Mouse (Mus musculus) gastrocnemius, adult 2 months (tissue): Measurements from ENCODE around the gene Msrb2. TPM values are rescaled to one million over a fixed set of nuclear protein-coding genes. Genes with fewer than 3 reads are reported as not detected.

Experiments
- DNase-seq: peaks from one replicate; pipeline ENCODE4 v3.0.0; 2022
- H3K27ac ChIP-seq: fragments of 200-600 bp; 2 replicates; pipeline ENCODE4 v1.8.1; 2022; ENCODE audit warnings: mild to moderate bottlenecking
- H3K4me3 ChIP-seq: fragments of 200-600 bp; 2 replicates; pipeline ENCODE4 v1.8.1; 2022; ENCODE audit warnings: mild to moderate bottlenecking, moderate library complexity
- CTCF ChIP-seq: fragments of 200-600 bp; IDR thresholded peaks from 2 replicates; pipeline ENCODE4 v1.8.1; 2022; ENCODE audit warnings: antibody characterized with exemption, mild to moderate bottlenecking, moderate library complexity
- intact Hi-C: fragments of 180-260 bp; cut with DNase I; formaldehyde crosslinking; loops from one replicate; pipeline ENCODE4 v1.15.1; 2025
- total RNA-seq, 2 experiments: library from RNA; stranded (reverse); gene quantifications; 2 replicates each; pipeline ENCODE4 v1.2.3; 2021

Gene Msrb2
- total RNA-seq, 2 experiments from 2014 or later = 14.7 to 24.2 TPM

DNA sequence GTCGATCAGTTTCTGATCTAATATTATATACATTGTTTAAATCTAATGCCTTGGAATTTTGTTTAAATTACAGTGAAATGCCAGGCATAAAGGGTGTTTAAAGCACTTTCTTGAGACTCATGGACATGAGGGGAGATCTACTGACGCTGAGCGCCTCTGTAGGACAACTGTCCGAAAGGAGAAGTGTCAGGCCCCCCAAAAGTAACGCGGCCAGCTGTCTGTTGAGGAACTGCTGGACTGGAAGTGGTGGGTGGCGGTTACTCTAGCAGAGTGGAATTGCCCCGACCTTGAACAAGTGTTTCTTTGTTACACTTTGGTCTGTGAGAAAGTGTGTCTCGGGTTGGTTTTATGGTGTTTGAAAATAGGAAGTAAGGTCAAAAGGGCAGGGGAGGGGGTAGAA lies 73.1 kb downstream of the Msrb2 start:
- no peak for TF ChIP-seq CTCF
- Histone ChIP-seq H3K4me3 (no peak overlapping the region), H3K27ac (no peak overlapping the region)
- intact Hi-C loops = no loop called here
- no peak for DNase-seq

Other genes starting within 250 kb of the Msrb2 start
- not detected for gene Armc3, start 172.1 kb upstream of the Msrb2 start, total RNA-seq
- not detected for gene Ptf1a, start 74.2 kb downstream of the Msrb2 start, total RNA-seq
- not detected for gene 4921504E06Rik, start 182.5 kb downstream of the Msrb2 start, total RNA-seq